Comparison of ENCODE assay signal across 8 mouse cellular contexts in the genomic region with DNA sequence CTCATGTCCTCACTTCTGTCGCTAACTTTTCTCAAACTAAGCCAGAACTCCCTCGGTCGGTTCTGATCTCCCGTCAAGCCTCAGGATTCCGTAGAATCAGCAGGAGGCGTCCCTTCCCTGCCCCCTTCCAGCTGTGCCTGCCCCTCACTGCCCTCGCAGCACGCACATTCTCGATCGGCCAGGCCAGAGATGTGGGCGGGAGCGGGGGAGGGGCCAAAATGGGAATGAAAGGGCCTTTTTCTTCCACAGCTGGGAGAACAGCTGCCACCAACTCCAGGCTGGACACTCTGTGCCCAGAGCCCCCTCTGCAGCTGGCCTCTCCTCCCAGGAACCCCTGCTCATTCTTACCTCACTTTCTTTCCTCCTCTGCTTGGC. TPM values are rescaled to one million over a fixed set of nuclear protein-coding genes. Genes with fewer than 3 reads are reported as not detected.
DNase-seq lines count a peak whose midpoint lies in the region; ATAC-seq and TF ChIP-seq lines count a peak whose summit lies in the region.

No protein-coding gene starts in this region.

- H3K27ac ChIP-seq in forebrain, embryonic 10.5 days = peak overlapping the region; percentile 97
- peak overlapping the region; percentile 99 for H3K27ac ChIP-seq in heart, embryonic 13.5 days (replicated peaks)
- peak overlapping the region; percentile 100 for H3K27ac ChIP-seq in kidney, embryonic 16.5 days (ENCODE audit: low read length)
- peak overlapping the region; percentile 97 for H3K27ac ChIP-seq in liver, embryonic 11.5 days (ENCODE audit: low read depth, low read length)
- peak overlapping the region; percentile 82 for H3K27ac ChIP-seq in midbrain, postnatal 0 days (ENCODE audit: low read depth, low read length)

- H3K4me1 ChIP-seq in forebrain, embryonic 10.5 days = peaks cover 83% of the 10 kb centered on the region
- H3K4me1 ChIP-seq in heart, embryonic 13.5 days = peaks cover 51% of the 10 kb centered on the region
- H3K4me1 ChIP-seq in kidney, embryonic 16.5 days (ENCODE audit: insufficient read depth, low read length) = peaks cover 48% of the 10 kb centered on the region
- peaks cover 37% of the 10 kb centered on the region for H3K4me1 ChIP-seq in liver, embryonic 11.5 days (replicated peaks; ENCODE audit: control insufficient read depth, insufficient read depth, low read length)
- peaks cover 4% of the 10 kb centered on the region; the same call in 1 of the 2 replicates for H3K4me1 ChIP-seq in midbrain, postnatal 0 days (ENCODE audit: insufficient read depth, low read length)

- peak overlapping the region; percentile 88 for H3K4me2 ChIP-seq in heart, embryonic 13.5 days
- H3K4me2 ChIP-seq in kidney, embryonic 16.5 days (replicated peaks; ENCODE audit: low read depth, low read length) = peak overlapping the region; percentile 69
- peak overlapping the region; percentile 86 for H3K4me2 ChIP-seq in liver, embryonic 11.5 days
- H3K4me2 ChIP-seq in midbrain, postnatal 0 days (ENCODE audit: low read depth, low read length, poor library complexity, severe bottlenecking) = peak overlapping the region; percentile 51

- H3K9me3 ChIP-seq in forebrain, embryonic 10.5 days = no peaks in the 10 kb centered on the region
- no peaks in the 10 kb centered on the region for H3K9me3 ChIP-seq in heart, embryonic 13.5 days
- no peaks in the 10 kb centered on the region for H3K9me3 ChIP-seq in kidney, embryonic 16.5 days (ENCODE audit: low read length)
- no peaks in the 10 kb centered on the region for H3K9me3 ChIP-seq in liver, embryonic 11.5 days (ENCODE audit: control insufficient read depth, low read length)
- H3K9me3 ChIP-seq in midbrain, postnatal 0 days (ENCODE audit: low read length) = no peaks in the 10 kb centered on the region

- under 1% methylated on average over 12 of the region's 12 CpGs for WGBS in forebrain, embryonic 10.5 days
- 0% methylated on average over 12 of the region's 12 CpGs for WGBS in heart, embryonic 13.5 days
- 0% methylated on average over 12 of the region's 12 CpGs for WGBS in kidney, embryonic 16.5 days
- WGBS in liver, embryonic 11.5 days = under 1% methylated on average over 12 of the region's 12 CpGs
- 3% methylated on average over 12 of the region's 12 CpGs for WGBS in midbrain, postnatal 0 days

- peak; percentile 70 for ATAC-seq in heart, embryonic 13.5 days (ENCODE audit: extremely low read depth, insufficient number of reproducible peaks, low FRiP score, low TSS enrichment)
- ATAC-seq in kidney, embryonic 16.5 days (ENCODE audit: low FRiP score, low TSS enrichment) = peak; percentile 78
- ATAC-seq in liver, embryonic 11.5 days (replicated peaks; ENCODE audit: low FRiP score) = peak; percentile 64
- peak; percentile 49 for ATAC-seq in midbrain, postnatal 0 days (ENCODE audit: low FRiP score)

- peak overlapping the region; percentile 91 for H3K9ac ChIP-seq in heart, embryonic 13.5 days
- H3K9ac ChIP-seq in kidney, embryonic 16.5 days (replicated peaks; ENCODE audit: low read length) = peak overlapping the region; percentile 97
- H3K9ac ChIP-seq in liver, embryonic 11.5 days (ENCODE audit: low read depth, low read length) = peak overlapping the region; percentile 86
- H3K9ac ChIP-seq in midbrain, postnatal 0 days (replicated peaks; ENCODE audit: low read length, poor library complexity, severe bottlenecking) = peak overlapping the region; percentile 42; the same call in 1 of the 2 replicates

- peak overlapping the region; percentile 64 for H3K4me3 ChIP-seq in forebrain, embryonic 10.5 days
- H3K4me3 ChIP-seq in heart, embryonic 13.5 days = peak overlapping the region; percentile 64
- H3K4me3 ChIP-seq in kidney, embryonic 16.5 days (ENCODE audit: low read length) = peak overlapping the region; percentile 62
- H3K4me3 ChIP-seq in liver, embryonic 11.5 days (ENCODE audit: low read depth, low read length) = peak overlapping the region; percentile 63
- peak overlapping the region; percentile 30 for H3K4me3 ChIP-seq in midbrain, postnatal 0 days (ENCODE audit: low read depth, low read length)

- peaks cover 9% of the 10 kb centered on the region for H3K36me3 ChIP-seq in forebrain, embryonic 10.5 days (replicated peaks)
- H3K36me3 ChIP-seq in heart, embryonic 13.5 days = no peaks in the 10 kb centered on the region
- no peaks in the 10 kb centered on the region for H3K36me3 ChIP-seq in kidney, embryonic 16.5 days (ENCODE audit: insufficient read depth, low read length)
- no peaks in the 10 kb centered on the region; the same call in 1 of the 2 replicates for H3K36me3 ChIP-seq in liver, embryonic 11.5 days (ENCODE audit: control insufficient read depth, insufficient read depth, low read length)
- H3K36me3 ChIP-seq in midbrain, postnatal 0 days (ENCODE audit: insufficient read depth, low read length) = no peaks in the 10 kb centered on the region

- DNase-seq in urinary bladder, postnatal 10 days (ENCODE audit: low spot score) = peak; percentile 51
- DNase-seq in urinary bladder, adult 2 months (ENCODE audit: low spot score) = no peak
- DNase-seq in forebrain, embryonic 10.5 days (ENCODE audit: extremely low spot score, low spot score) = peak; percentile 94
- DNase-seq in liver, embryonic 11.5 days (ENCODE audit: low spot score) = peak; percentile 86
- DNase-seq in midbrain, postnatal 0 days (ENCODE audit: low spot score) = peak; percentile 62
- DNase-seq in urinary bladder, postnatal 25 days (ENCODE audit: low spot score) = peak; percentile 73

- TF ChIP-seq CTCF in midbrain, postnatal 0 days (IDR thresholded peaks at IDR 0.05) = no peak

- peaks cover 50% of the 10 kb centered on the region for H3K27me3 ChIP-seq in forebrain, embryonic 10.5 days (ENCODE audit: poor library complexity, severe bottlenecking)
- H3K27me3 ChIP-seq in heart, embryonic 13.5 days (replicated peaks) = peaks cover 5% of the 10 kb centered on the region; the same call in 1 of the 2 replicates
- H3K27me3 ChIP-seq in kidney, embryonic 16.5 days (ENCODE audit: insufficient read depth, low read length) = no peaks in the 10 kb centered on the region
- peaks cover 26% of the 10 kb centered on the region for H3K27me3 ChIP-seq in liver, embryonic 11.5 days (replicated peaks; ENCODE audit: control insufficient read depth, insufficient read depth, low read length)
- H3K27me3 ChIP-seq in midbrain, postnatal 0 days (ENCODE audit: insufficient read depth, low read length) = peaks cover 7% of the 10 kb centered on the region

RNA-seq across cellular contexts. Expression of gene Rtkn, which starts 2.3 kb away (rescaled TPM):
- polyA plus RNA-seq in urinary bladder, adult 2 months (2012; rRNA removed) = 20.7 and 22.1 TPM in 2 replicates
- polyA plus RNA-seq in forebrain, embryonic 10.5 days (2016; fragmentation: Nextera tagmentation; extraction: Ambion mirVana) = 32.1 and 32.7 TPM in 2 replicates
- 19.5 and 21.6 TPM in 2 replicates for polyA plus RNA-seq in heart, embryonic 13.5 days (2015; fragmentation: Nextera tagmentation; extraction: Ambion mirVana)
- 43.0 and 43.9 TPM in 2 replicates for polyA plus RNA-seq in kidney, embryonic 16.5 days (2015; fragmentation: Nextera tagmentation; extraction: Ambion mirVana)
- polyA plus RNA-seq in liver, embryonic 11.5 days (2014; fragmentation: Nextera tagmentation; extraction: Ambion mirVana) = 14.7 and 15.4 TPM in 2 replicates
- 24.3 and 30.9 TPM in 2 replicates for total RNA-seq in midbrain, postnatal 0 days (2014; rRNA removed)
- polyA plus RNA-seq in midbrain, postnatal 0 days (2015; fragmentation: Nextera tagmentation; extraction: Ambion mirVana) = 12.5 and 14.6 TPM in 2 replicates

RNA-seq across cellular contexts. Expression of gene Ino80b, which starts 12.3 kb away (rescaled TPM):
- 25.2 and 25.5 TPM in 2 replicates for polyA plus RNA-seq in urinary bladder, adult 2 months (2012; rRNA removed)
- 17.5 and 19.2 TPM in 2 replicates for polyA plus RNA-seq in forebrain, embryonic 10.5 days (2016; fragmentation: Nextera tagmentation; extraction: Ambion mirVana)
- 8.2 and 8.7 TPM in 2 replicates for polyA plus RNA-seq in heart, embryonic 13.5 days (2015; fragmentation: Nextera tagmentation; extraction: Ambion mirVana)
- 14.2 TPM in 2 replicates for polyA plus RNA-seq in kidney, embryonic 16.5 days (2015; fragmentation: Nextera tagmentation; extraction: Ambion mirVana)
- polyA plus RNA-seq in liver, embryonic 11.5 days (2014; fragmentation: Nextera tagmentation; extraction: Ambion mirVana) = 15.8 and 17.6 TPM in 2 replicates
- 29.4 and 40.9 TPM in 2 replicates for total RNA-seq in midbrain, postnatal 0 days (2014; rRNA removed)
- polyA plus RNA-seq in midbrain, postnatal 0 days (2015; fragmentation: Nextera tagmentation; extraction: Ambion mirVana) = 14.6 and 16.2 TPM in 2 replicates

RNA-seq across cellular contexts. Expression of gene Wbp1, which starts 16.2 kb away (rescaled TPM):
- polyA plus RNA-seq in urinary bladder, adult 2 months (2012; rRNA removed) = 85.6 and 89.2 TPM in 2 replicates
- polyA plus RNA-seq in forebrain, embryonic 10.5 days (2016; fragmentation: Nextera tagmentation; extraction: Ambion mirVana) = 125 and 137 TPM in 2 replicates
- polyA plus RNA-seq in heart, embryonic 13.5 days (2015; fragmentation: Nextera tagmentation; extraction: Ambion mirVana) = 88.8 and 99.2 TPM in 2 replicates
- polyA plus RNA-seq in kidney, embryonic 16.5 days (2015; fragmentation: Nextera tagmentation; extraction: Ambion mirVana) = 159 and 160 TPM in 2 replicates
- 45.1 and 50.3 TPM in 2 replicates for polyA plus RNA-seq in liver, embryonic 11.5 days (2014; fragmentation: Nextera tagmentation; extraction: Ambion mirVana)
- total RNA-seq in midbrain, postnatal 0 days (2014; rRNA removed) = 152 and 199 TPM in 2 replicates
- 85.3 and 91.6 TPM in 2 replicates for polyA plus RNA-seq in midbrain, postnatal 0 days (2015; fragmentation: Nextera tagmentation; extraction: Ambion mirVana)

RNA-seq across cellular contexts. Expression of gene Wdr54, which starts 18.6 kb away (rescaled TPM):
- 4.9 and 5.6 TPM in 2 replicates for polyA plus RNA-seq in urinary bladder, adult 2 months (2012; rRNA removed)
- polyA plus RNA-seq in forebrain, embryonic 10.5 days (2016; fragmentation: Nextera tagmentation; extraction: Ambion mirVana) = 13.9 and 14.7 TPM in 2 replicates
- 7.0 and 7.5 TPM in 2 replicates for polyA plus RNA-seq in heart, embryonic 13.5 days (2015; fragmentation: Nextera tagmentation; extraction: Ambion mirVana)
- 7.7 and 8.0 TPM in 2 replicates for polyA plus RNA-seq in kidney, embryonic 16.5 days (2015; fragmentation: Nextera tagmentation; extraction: Ambion mirVana)
- 2.3 and 4.3 TPM in 2 replicates for polyA plus RNA-seq in liver, embryonic 11.5 days (2014; fragmentation: Nextera tagmentation; extraction: Ambion mirVana)
- 12.7 and 15.9 TPM in 2 replicates for total RNA-seq in midbrain, postnatal 0 days (2014; rRNA removed)
- 21.5 and 27.5 TPM in 2 replicates for polyA plus RNA-seq in midbrain, postnatal 0 days (2015; fragmentation: Nextera tagmentation; extraction: Ambion mirVana)

RNA-seq across cellular contexts. Expression of gene 1700003E16Rik, which starts 18.6 kb away (rescaled TPM):
- 1.2 and 1.5 TPM in 2 replicates for polyA plus RNA-seq in urinary bladder, adult 2 months (2012; rRNA removed)
- polyA plus RNA-seq in forebrain, embryonic 10.5 days (2016; fragmentation: Nextera tagmentation; extraction: Ambion mirVana) = 1.3 and 1.9 TPM in 2 replicates
- polyA plus RNA-seq in heart, embryonic 13.5 days (2015; fragmentation: Nextera tagmentation; extraction: Ambion mirVana) = 0.55 and 0.64 TPM in 2 replicates
- 2.6 and 2.8 TPM in 2 replicates for polyA plus RNA-seq in kidney, embryonic 16.5 days (2015; fragmentation: Nextera tagmentation; extraction: Ambion mirVana)
- polyA plus RNA-seq in liver, embryonic 11.5 days (2014; fragmentation: Nextera tagmentation; extraction: Ambion mirVana) = 0.08 and 0.12 TPM in 2 replicates
- total RNA-seq in midbrain, postnatal 0 days (2014; rRNA removed) = 15.6 and 20.5 TPM in 2 replicates
- 18.0 and 18.2 TPM in 2 replicates for polyA plus RNA-seq in midbrain, postnatal 0 days (2015; fragmentation: Nextera tagmentation; extraction: Ambion mirVana)

Comparison
In these comparisons a context has a peak if more than half of its experiments do, and no peak if none do; other contexts are left out.
1. H3K9ac ChIP-seq: peak in every context shown above with its lines; median percentile 97 in kidney, embryonic 16.5 days; 91 in heart, embryonic 13.5 days; 86 in liver, embryonic 11.5 days; 42 in midbrain, postnatal 0 days.